Mouse (Mus musculus): ENCODE measurements at regions not wholly inside any gene's neighbourhood (a gene's known extent, or its start where the extent isn't known, plus 50 kb on each side); places are given as distances from the start of the nearest gene placed in this dataset.

- TF ChIP-seq POLR2A (IDR thresholded peaks at IDR 0.05; ENCODE audit: borderline replicate concordance, extremely low read depth, insufficient read depth, insufficient read length, poor library complexity, severe bottlenecking) (no peak), CTCF (IDR thresholded peaks at IDR 0.05; ENCODE audit: borderline replicate concordance, extremely low read depth, insufficient read depth, insufficient read length) (no peak)
Measured at GRCm38 (mm10) chr5:149931574-149932161, 86.8 kb upstream of the Rxfp2 start.

All from brain, embryonic 14.5 days (tissue).